Mouse (Mus musculus) Patski (cell line): ENCODE results near the gene Scarf2. TPM values are rescaled to one million over a fixed set of nuclear protein-coding genes. Genes with fewer than 3 reads are reported as not detected.
A peak's percentile ranks its signal among the peaks of the same experiment; 100 is the strongest.

Experiments used
- ATAC-seq: fragments of 100-300 bp; one replicate; pipeline ENCODE4 v1.8.0; 2021
- CTCF ChIA-PET: fragments of 350-600 bp; sonication (Branson Sonifier 250); formaldehyde crosslinking; loops from one replicate; lab custom pipeline; 2022; ENCODE audit warnings: inconsistent platforms; lab: Charles Lee
- POLR2A ChIA-PET: fragments of 350-600 bp; sonication (Branson Sonifier 250); formaldehyde crosslinking; loops from one replicate; lab custom pipeline; 2022; ENCODE audit warnings: antibody characterized with exemption, inconsistent platforms; lab: Charles Lee
- DNase-seq: peaks from one replicate; pipeline ENCODE4 v3.0.0-alpha.2; 2011; ENCODE audit warnings: low read depth, low spot score
- H3K27me3 ChIP-seq: fragments of 371-371 bp; one replicate; pipeline ENCODE4 v1.5.1; 2021
- CTCF ChIP-seq: fragments of 100-300 bp; IDR thresholded peaks from one replicate; pipeline ENCODE4 v1.5.1; 2021
- in situ Hi-C: fragments of 300-500 bp; cut with MboI; formaldehyde crosslinking; loops from 3 replicates; pipeline ENCODE4 v1.11.1; 2018; ENCODE audit warnings: low pct_unique_long_range_greater_than_20kb, mixed read lengths
- polyA plus RNA-seq: library from polyadenylated mRNA; unstranded; gene quantifications from one replicate; pipeline ENCODE4 v1.2.3, GENCODE M21; 2021

The Scarf2 gene
- polyA plus RNA-seq, 1 experiment from 2014 or later, result 60.3 TPM

- ChIA-PET CTCF (interaction anchor here (1.4 to 1.5 kb wide), 2 partner anchors 14 to 20 kb away, joined by 3 to 4 read pairs; no protein-coding TSS in a partner anchor), POLR2A (interaction anchor here (0.8 to 1.8 kb wide), 4 partner anchors 10 to 72 kb away, joined by 3 read pairs; no protein-coding TSS in a partner anchor)
- DNase-seq (no peak), ATAC-seq (peak; percentile 19)
- TF ChIP-seq CTCF, result no peak
- no peaks in the 10 kb centered on the region for H3K27me3 ChIP-seq
- in situ Hi-C loops, result no loop called here
These were observed 780 bp downstream of the Scarf2 start for GRCm38 (mm10) chr16:17797812-17798311.

DNA sequence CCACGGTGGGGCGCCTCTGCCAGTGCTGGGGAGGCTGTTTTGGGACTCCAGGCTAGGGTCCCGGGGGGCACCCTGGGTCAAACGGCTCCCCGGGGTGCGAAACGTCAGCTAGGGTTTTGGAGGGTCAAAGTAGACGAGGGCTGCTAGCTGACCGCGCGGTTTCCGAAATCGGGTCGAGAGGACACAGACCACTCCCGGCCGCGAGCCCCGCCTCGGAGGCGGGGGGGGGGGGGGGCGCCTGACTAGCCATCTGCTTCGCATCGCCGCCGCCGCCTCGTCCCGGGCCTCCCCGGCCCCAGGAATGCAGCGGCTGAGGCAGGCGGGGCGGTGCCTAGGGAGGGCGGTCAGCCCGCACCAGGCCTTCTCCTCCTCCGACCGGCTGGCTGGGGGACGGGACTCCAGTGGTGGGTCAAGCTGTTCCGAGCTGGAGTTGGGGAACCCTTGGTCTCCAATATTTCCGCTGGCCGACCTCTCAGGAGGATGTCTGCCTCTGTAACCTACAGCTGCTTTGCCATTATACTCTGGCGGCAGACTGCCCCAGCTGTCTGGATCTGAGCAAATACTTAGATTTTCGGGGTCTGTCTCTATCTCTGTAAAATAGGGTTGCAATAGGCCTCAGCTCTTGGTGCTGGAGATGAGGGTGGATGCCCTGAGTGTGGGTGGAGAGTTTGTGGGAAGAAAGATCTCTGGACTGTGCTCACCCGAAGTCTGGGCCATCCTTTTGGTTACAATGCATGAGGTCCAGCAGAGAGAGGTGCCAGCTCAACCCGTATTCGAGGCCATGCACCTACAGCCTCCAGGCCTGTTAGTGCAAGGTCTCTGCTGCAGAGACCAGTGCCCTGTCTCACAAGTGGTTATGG is 1.5 kb downstream of the Scarf2 start:
- ChIA-PET CTCF (interaction anchor here (0.9 to 1.5 kb wide), 5 partner anchors 9 to 66 kb away, joined by 3 to 4 read pairs (median 3); partner anchors contain the start of gene Med15), POLR2A (interaction anchor here (0.7 to 1.8 kb wide), 4 partner anchors 10 to 74 kb away, joined by 3 to 4 read pairs (median 3); no protein-coding TSS in a partner anchor)
- in situ Hi-C loops, result no loop called here
- ATAC-seq, result no peak
- no peaks in the 10 kb centered on the region for H3K27me3 ChIP-seq
- no peak for TF ChIP-seq CTCF
- no peak for DNase-seq

DNA sequence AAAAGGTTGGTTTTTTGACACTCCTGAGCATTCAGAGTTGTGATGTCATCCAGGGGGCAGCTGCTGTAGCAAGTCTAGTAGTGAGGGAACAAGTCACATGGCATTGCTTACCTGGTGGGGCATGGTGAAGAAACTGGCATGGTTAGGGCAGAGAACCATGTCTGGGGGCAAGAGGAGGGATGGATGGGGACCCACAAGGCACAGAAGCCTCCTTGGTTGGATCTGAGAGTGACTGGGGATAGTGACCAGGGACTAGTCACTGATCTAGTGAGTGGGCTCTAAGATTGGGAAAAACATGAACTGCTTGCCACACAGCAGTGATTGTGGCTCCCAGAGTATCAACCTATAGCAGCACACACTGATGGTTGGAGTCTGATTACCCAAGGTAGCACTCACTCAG is 2.5 kb downstream of the Scarf2 start:
- in situ Hi-C loops, result no loop called here

DNA sequence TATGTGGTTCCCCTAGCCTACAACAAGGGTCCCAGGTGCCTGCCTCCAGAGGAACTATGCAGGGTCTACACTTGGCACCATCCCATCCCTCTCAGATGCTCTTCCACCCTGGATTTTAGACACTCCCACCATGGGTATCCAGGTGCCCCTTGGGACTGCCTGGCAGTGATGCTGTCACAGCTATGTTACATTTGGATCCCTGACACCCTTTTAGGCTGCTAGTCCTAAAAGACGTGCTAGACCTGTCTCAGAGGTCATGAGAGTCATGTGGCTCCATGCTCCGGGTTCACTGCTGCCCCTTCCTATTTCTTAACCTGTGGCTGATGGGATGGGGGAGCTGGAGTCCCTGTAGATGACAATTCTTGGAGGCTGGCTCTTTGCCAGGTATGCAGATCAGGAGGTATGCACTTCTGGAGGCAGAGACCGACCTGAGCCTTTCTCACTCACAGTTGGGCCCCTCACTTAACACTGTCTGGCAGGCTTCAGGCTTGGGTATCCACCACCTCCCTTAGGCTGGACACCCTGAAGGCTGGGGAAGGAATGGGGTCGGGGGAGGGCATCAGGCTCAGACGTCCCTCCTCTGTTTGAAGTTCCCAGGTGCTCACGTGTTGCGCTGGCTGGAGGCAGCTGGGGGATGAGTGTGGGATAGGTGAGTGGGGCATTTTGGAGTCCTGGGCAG is 4.8 kb downstream of the Scarf2 start:
- CTCF ChIA-PET, result interaction anchor here (0.7 kb wide), 1 partner anchor 17 kb away, joined by 3 read pairs; no protein-coding TSS in a partner anchor

More for the DNA sequence above, 2.5 kb downstream of the Scarf2 start:
- no peak for TF ChIP-seq CTCF
- DNase-seq (no peak), ATAC-seq (no peak)
- ChIA-PET POLR2A (interaction anchor here (1.8 kb wide), 1 partner anchor 18 kb away, joined by 3 read pairs; no protein-coding TSS in a partner anchor), CTCF (interaction anchor here (1.1 to 1.5 kb wide), 2 partner anchors 12 to 24 kb away, joined by 3 read pairs; no protein-coding TSS in a partner anchor)
- H3K27me3 ChIP-seq, result no peaks in the 10 kb centered on the region

GRCm38 (mm10) chr16:17802456-17802838 is 5.4 kb downstream of the Scarf2 start:
- CTCF ChIA-PET, result interaction anchor here (0.7 kb wide), 1 partner anchor 17 kb away, joined by 3 read pairs; no protein-coding TSS in a partner anchor
- DNase-seq (no peak), ATAC-seq (no peak)
- H3K27me3 ChIP-seq, result no peaks in the 10 kb centered on the region
- in situ Hi-C loops, result no loop called here
- POLR2A ChIA-PET, result no interaction called here
- TF ChIP-seq CTCF, result no peak

More for the DNA sequence above, 4.8 kb downstream of the Scarf2 start:
- POLR2A ChIA-PET, result interaction anchor here (0.6 to 0.9 kb wide), 3 partner anchors 9 to 42 kb away, joined by 3 read pairs; partner anchors contain the start of gene Klhl22
- in situ Hi-C loops, result no loop called here
- TF ChIP-seq CTCF, result no peak
- DNase-seq, result no peak
- H3K27me3 ChIP-seq, result no peaks in the 10 kb centered on the region
- no peak for ATAC-seq

- TF ChIP-seq CTCF, result no peak
- CTCF ChIA-PET, result no interaction called here
- POLR2A ChIA-PET, result no interaction called here
- ATAC-seq (no peak), DNase-seq (no peak)
- no peaks in the 10 kb centered on the region for H3K27me3 ChIP-seq
- in situ Hi-C loops, result no loop called here
These were observed 6.0 kb downstream of the Scarf2 start for GRCm38 (mm10) chr16:17802839-17803674.

DNA sequence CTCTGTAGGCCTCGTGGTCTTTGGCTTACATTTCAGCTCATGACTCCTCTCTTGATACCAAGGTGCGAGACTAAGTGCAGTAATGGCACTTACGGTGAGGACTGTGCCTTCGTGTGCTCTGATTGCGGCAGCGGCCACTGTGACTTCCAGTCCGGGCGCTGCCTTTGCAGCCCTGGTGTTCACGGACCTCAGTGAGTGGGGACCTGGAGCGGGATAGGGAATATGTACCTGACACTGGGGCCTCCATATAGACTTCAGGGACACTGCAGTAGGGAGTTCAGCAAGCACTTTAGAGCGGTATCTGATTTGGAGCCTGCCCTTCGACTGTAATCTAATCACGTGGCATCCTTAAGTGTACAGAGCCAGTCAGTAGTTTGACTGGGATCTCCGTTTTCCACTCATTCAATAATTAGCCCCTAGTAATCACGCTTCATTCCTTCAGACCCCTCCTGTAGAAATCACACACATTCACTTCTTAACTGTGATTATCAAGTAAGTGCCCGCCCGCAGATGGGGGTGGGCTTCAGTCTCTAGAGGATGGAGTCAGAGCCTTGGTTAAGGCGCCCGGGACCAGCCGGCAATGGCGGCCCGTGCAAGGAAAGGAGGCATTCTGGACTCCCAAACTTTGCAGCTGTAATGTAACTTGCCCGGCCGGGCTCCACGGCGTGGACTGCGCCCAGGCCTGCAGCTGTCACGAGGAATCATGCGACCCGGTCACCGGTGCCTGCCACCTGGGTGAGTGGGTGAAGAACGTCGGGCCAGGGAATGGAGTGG is 6.8 kb downstream of the Scarf2 start:
- DNase-seq (no peak), ATAC-seq (no peak)
- ChIA-PET CTCF (no interaction called here), POLR2A (no interaction called here)
- TF ChIP-seq CTCF, result no peak
- no peaks in the 10 kb centered on the region for H3K27me3 ChIP-seq
- in situ Hi-C loops, result no loop called here

GRCm38 (mm10) chr16:17804449-17804912 is 7.4 kb downstream of the Scarf2 start:
- CTCF ChIA-PET, result no interaction called here
- TF ChIP-seq CTCF, result no peak
- POLR2A ChIA-PET, result no interaction called here
- DNase-seq (no peak), ATAC-seq (peak; percentile 24)
- in situ Hi-C loops, result no loop called here
- no peaks in the 10 kb centered on the region for H3K27me3 ChIP-seq

DNA sequence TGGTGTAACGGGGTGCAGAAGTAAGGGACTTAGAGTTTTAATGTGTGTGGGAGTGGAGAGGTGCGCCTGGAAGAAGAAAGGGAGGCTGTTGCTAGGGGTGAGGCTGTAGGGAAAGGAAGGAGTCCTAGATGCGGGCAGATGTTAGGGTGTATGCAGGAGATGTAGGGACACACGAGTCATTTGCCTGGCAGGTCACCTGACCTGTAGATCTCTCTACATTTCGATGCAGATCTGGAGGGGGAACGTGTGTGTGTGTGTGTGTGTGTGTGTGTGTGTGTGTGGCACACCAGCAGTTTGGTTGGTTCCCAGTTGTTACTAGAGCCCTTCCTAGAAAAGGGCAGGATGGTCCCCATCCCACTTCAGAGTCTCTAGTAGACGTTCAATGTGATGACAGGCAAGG is 7.9 kb downstream of the Scarf2 start:
- ATAC-seq (no peak), DNase-seq (no peak)
- in situ Hi-C loops, result no loop called here
- H3K27me3 ChIP-seq, result no peaks in the 10 kb centered on the region
- ChIA-PET POLR2A (no interaction called here), CTCF (interaction anchor here (1.1 kb wide), 1 partner anchor 9 kb away, joined by 7 read pairs; no protein-coding TSS in a partner anchor)
- TF ChIP-seq CTCF, result no peak
